Mouse (Mus musculus) liver, embryonic 14.5 days (tissue): ENCODE results near the gene Ss18l1. TPM values are rescaled to one million over a fixed set of nuclear protein-coding genes. Genes with fewer than 3 reads are reported as not detected.

Experiments used
- ATAC-seq: fragments of 200-750 bp; cut with Nextera tagmentation; 2 replicates; pipeline ENCODE4 v1.8.0; 2017; ENCODE audit warnings: moderate number of reproducible peaks, mild to moderate bottlenecking, moderate library complexity; ENCODE audit not compliant: insufficient read depth
- DNase-seq, 3 experiments: peaks; one replicate each; pipeline ENCODE4 v3.0.0-alpha.2; 2012 to 2013; ENCODE audit warnings: low read depth in 3 of 3, low spot score in 3 of 3
- H3K27ac ChIP-seq: fragments of 300-500 bp; sonication (generic); 2 replicates; pipeline ENCODE4 v1.5.1; 2014; ENCODE audit warnings: moderate library complexity, mild to moderate bottlenecking, control low read depth, inconsistent platforms
- H3K27me3 ChIP-seq: fragments of 300-500 bp; sonication (generic); 2 replicates; pipeline ENCODE4 v1.6.1; 2014; ENCODE audit warnings: mild to moderate bottlenecking, low read length, moderate library complexity; ENCODE audit not compliant: control insufficient read depth, insufficient read depth
- H3K36me3 ChIP-seq: fragments of 300-500 bp; sonication (generic); replicated peaks from 2 replicates; pipeline ENCODE4 v1.6.1; 2014; ENCODE audit warnings: low read depth; ENCODE audit not compliant: control insufficient read depth, insufficient read depth
- H3K4me1 ChIP-seq, 2 experiments: fragments of 200-500 bp in 1 of 2; fragments of 300-500 bp in 1 of 2; sonication (generic) in 1 of 2; replicated peaks; 2 replicates each; pipeline ENCODE4 v1.6.1; 2012 to 2014; ENCODE audit warnings: antibody characterized with exemption in 1 of 2, inconsistent platforms in 1 of 2, low read length in 1 of 2; ENCODE audit not compliant: control insufficient read depth in 2 of 2, insufficient read depth in 2 of 2
- H3K4me2 ChIP-seq: fragments of 300-500 bp; sonication (generic); 2 replicates; pipeline ENCODE4 v1.6.1; 2014; ENCODE audit warnings: low read depth, mild to moderate bottlenecking, control low read depth, moderate library complexity
- H3K4me3 ChIP-seq, 2 experiments: fragments of 200-500 bp in 1 of 2; fragments of 300-500 bp in 1 of 2; sonication (generic) in 1 of 2; 2 replicates each; pipeline ENCODE4 v1.5.1; 2012 to 2014; ENCODE audit warnings: low read depth in 2 of 2, low read length in 2 of 2, mild to moderate bottlenecking in 2 of 2, control low read depth in 1 of 2, inconsistent platforms in 1 of 2, moderate library complexity in 1 of 2; ENCODE audit not compliant: insufficient read depth in 1 of 2
- H3K9ac ChIP-seq: fragments of 300-500 bp; sonication (generic); replicated peaks from 2 replicates; pipeline ENCODE4 v1.6.1; 2014; ENCODE audit warnings: mild to moderate bottlenecking, control low read depth, moderate library complexity
- H3K9me3 ChIP-seq: fragments of 300-500 bp; sonication (generic); 2 replicates; pipeline ENCODE4 v1.6.1; 2016; ENCODE audit warnings: low read length, mixed read lengths; ENCODE audit not compliant: control insufficient read depth
- CTCF ChIP-seq: IDR thresholded peaks from 2 replicates; pipeline ENCODE4 v1.5.1; 2016; ENCODE audit warnings: antibody characterized with exemption, low read depth, control low read depth
- EP300 ChIP-seq: IDR thresholded peaks from 2 replicates; pipeline ENCODE4 v1.6.1; 2016; ENCODE audit warnings: antibody characterized with exemption, low read depth
- WGBS: fragments of 180-500 bp; shearing (Covaris S2); extraction: QIAGEN DNeasy Blood & Tissue Kit; methylation state at CpG from one replicate; pipeline ENCODE4 v1.1.7; 2014; ENCODE audit not compliant: insufficient replicate concordance; 5-methylcytosine and 5-hydroxymethylcytosine counted together
- polyA plus RNA-seq, 2 experiments: library from polyadenylated mRNA; depleted of rRNA in 1 of 2; stranded (reverse) in 1 of 2; unstranded in 1 of 2; fragments of >200 nt; fragmentation: Nextera tagmentation in 1 of 2; extraction: Ambion mirVana in 1 of 2; gene quantifications; 2 replicates each; pipeline versions ENCODE4 v1.2.1 to v1.2.3; 2012 to 2014

Ss18l1 gene
- polyA plus RNA-seq, 2 experiments: 0.37 to 1.3 TPM

- TF ChIP-seq EP300 (no peak), CTCF (no peak)
- Histone ChIP-seq H3K27ac (no peak overlapping the region), H3K9me3 (no peaks in the 10 kb centered on the region), H3K4me1 (no peaks in the 10 kb centered on the region), H3K36me3 (peaks cover 63% of the 10 kb centered on the region), H3K4me2 (no peak overlapping the region), H3K27me3 (no peaks in the 10 kb centered on the region), H3K9ac (no peak overlapping the region), H3K4me3 (no peak overlapping the region)
- WGBS: 54% methylated on average over 3 of the region's 3 CpGs
- no peak for DNase-seq
- ATAC-seq: no peak
Observed at GRCm38 (mm10) chr2:180033956-180034355, 8.4 kb upstream of the Ss18l1 start.

- no peaks in the 10 kb centered on the region for H3K9me3 ChIP-seq
- DNase-seq: no peak
- no peak for ATAC-seq
- no peak overlapping the region for H3K9ac ChIP-seq
- no peak overlapping the region for H3K27ac ChIP-seq
- H3K4me3 ChIP-seq: no peak overlapping the region
- H3K4me1 ChIP-seq: no peaks in the 10 kb centered on the region
- H3K36me3 ChIP-seq: peaks cover 64% of the 10 kb centered on the region
- TF ChIP-seq CTCF (no peak), EP300 (no peak)
- no peaks in the 10 kb centered on the region for H3K27me3 ChIP-seq
- H3K4me2 ChIP-seq: no peak overlapping the region
- WGBS: 58% methylated on average over 5 of the region's 5 CpGs
Observed at GRCm38 (mm10) chr2:180034753-180035152, 7.6 kb upstream of the Ss18l1 start.

GRCm38 (mm10) chr2:180040406-180040805, 1.9 kb upstream of the Ss18l1 start:
- TF ChIP-seq CTCF (no peak), EP300 (no peak)
- Histone ChIP-seq H3K9me3 (no peaks in the 10 kb centered on the region), H3K9ac (no peak overlapping the region), H3K4me2 (peak overlapping the region; percentile 100; the same call in 1 of the 2 replicates), H3K27me3 (peaks cover 3% of the 10 kb centered on the region), H3K27ac (no peak overlapping the region), H3K4me3 (peak overlapping the region; percentile 47 to 73; a peak in 3 of 4 replicates), H3K4me1 (peaks cover 10 to 13% of the 10 kb centered on the region in 2 experiments), H3K36me3 (peaks cover 42% of the 10 kb centered on the region)
- 44% methylated on average over 6 of the region's 6 CpGs for WGBS
- ATAC-seq (no peak), DNase-seq (no peak)

- peak overlapping the region; percentile 73 to 81 for H3K4me3 ChIP-seq
- DNase-seq (no peak), ATAC-seq (peak; percentile 62)
- no peaks in the 10 kb centered on the region for H3K9me3 ChIP-seq
- H3K4me1 ChIP-seq: peaks cover 10 to 13% of the 10 kb centered on the region in 2 experiments
- peak overlapping the region; percentile 100 for H3K4me2 ChIP-seq
- H3K27me3 ChIP-seq: peaks cover 3% of the 10 kb centered on the region
- under 1% methylated on average over 66 of the region's 66 CpGs for WGBS
- peak overlapping the region; percentile 84 for H3K9ac ChIP-seq
- peak overlapping the region; percentile 83 for H3K27ac ChIP-seq
- no peak for TF ChIP-seq CTCF
- TF ChIP-seq EP300: no peak
- peaks cover 29% of the 10 kb centered on the region for H3K36me3 ChIP-seq
Observed at GRCm38 (mm10) chr2:180041577-180042255, 593 bp upstream of the Ss18l1 start.

GRCm38 (mm10) chr2:180042858-180043515, 678 bp downstream of the Ss18l1 start:
- TF ChIP-seq EP300 (no peak), CTCF (no peak)
- Histone ChIP-seq H3K27me3 (peaks cover 3% of the 10 kb centered on the region), H3K4me2 (peak overlapping the region; percentile 100), H3K4me1 (peaks cover 10 to 13% of the 10 kb centered on the region in 2 experiments), H3K4me3 (peak overlapping the region; percentile 73 to 81), H3K9me3 (no peaks in the 10 kb centered on the region), H3K9ac (peak overlapping the region; percentile 77), H3K27ac (peak overlapping the region; percentile 42), H3K36me3 (peaks cover 17% of the 10 kb centered on the region)
- WGBS: under 1% methylated on average over 66 of the region's 66 CpGs
- peak; percentile 6; the same call in 1 of the 2 replicates for ATAC-seq
- DNase-seq: no peak
